Mouse (Mus musculus): ENCODE measurements at regions not wholly inside any gene's neighbourhood (a gene's known extent, or its start where the extent isn't known, plus 50 kb on each side); places are given as distances from the start of the nearest gene placed in this dataset.
A peak's percentile ranks its signal among the peaks of the same experiment; 100 is the strongest.
"Not testable (repeated sequence)": the region's sequence is repeated elsewhere in the genome, so short reads cannot be mapped to it uniquely, and the experiment has no call there.

GRCm38 (mm10) chr7:60622271-60623249, 482.5 kb upstream of the Snrpn start:
- peak; percentile 29 for DNase-seq

- not testable (repeated sequence) for DNase-seq
These were observed 477.2 kb upstream of the Snrpn start for GRCm38 (mm10) chr7:60617070-60617674.

Measured in cerebellum, adult 8-10 months (tissue).